Mouse (Mus musculus) ES-Bruce4 (cell line): ENCODE data around the gene Foxp2. TPM values are rescaled to one million over a fixed set of nuclear protein-coding genes. Genes with fewer than 3 reads are reported as not detected.

ENCODE experiments used
- H3K27ac ChIP-seq: 2 replicates; pipeline ENCODE4 v1.5.1; 2012; ENCODE audit warnings: low read length, inconsistent platforms; ENCODE audit not compliant: insufficient read depth
- H3K27me3 ChIP-seq: 2 replicates; pipeline ENCODE4 v1.6.1; 2012; ENCODE audit warnings: mild to moderate bottlenecking, low read length, inconsistent platforms; ENCODE audit not compliant: control insufficient read depth, poor library complexity, insufficient read depth, severe bottlenecking
- H3K36me3 ChIP-seq: 2 replicates; pipeline ENCODE4 v1.6.1; 2012; ENCODE audit warnings: inconsistent platforms, mild to moderate bottlenecking, low read length, moderate library complexity; ENCODE audit not compliant: control insufficient read depth, poor library complexity, insufficient read depth, severe bottlenecking
- H3K4me1 ChIP-seq: one replicate; pipeline ENCODE4 v1.8.1; 2011; ENCODE audit warnings: low read length; ENCODE audit not compliant: control insufficient read depth, insufficient read depth
- H3K4me3 ChIP-seq: 2 replicates; pipeline ENCODE4 v1.5.1; 2011; ENCODE audit warnings: low read depth, mild to moderate bottlenecking, low read length
- H3K9ac ChIP-seq: 2 replicates; pipeline ENCODE4 v1.6.1; 2012; ENCODE audit warnings: low read depth, mild to moderate bottlenecking, inconsistent platforms; ENCODE audit not compliant: poor library complexity, severe bottlenecking
- H3K9me3 ChIP-seq: replicated peaks from 2 replicates; pipeline ENCODE4 v1.6.1; 2012; ENCODE audit warnings: mild to moderate bottlenecking, low read length, inconsistent platforms; ENCODE audit not compliant: control insufficient read depth, poor library complexity, insufficient read depth, severe bottlenecking
- CTCF ChIP-seq: IDR thresholded peaks from one replicate; pipeline ENCODE4 v1.8.1; 2011; ENCODE audit warnings: low read depth, low read length
- EP300 ChIP-seq: IDR thresholded peaks from 2 replicates; pipeline ENCODE4 v1.6.1; 2011; ENCODE audit warnings: low read depth, low read length; ENCODE audit not compliant: insufficient read depth
- POLR2A ChIP-seq: IDR thresholded peaks from one replicate; pipeline ENCODE4 v1.8.1; 2011; ENCODE audit warnings: low read length; ENCODE audit not compliant: insufficient read depth
- polyA plus RNA-seq: library from polyadenylated mRNA; stranded (reverse); fragments of >200 nt; gene quantifications from 2 replicates; pipeline ENCODE4 v1.2.4, GENCODE M21; 2011; ENCODE audit warnings: low read depth; ENCODE audit not compliant: missing spikeins, insufficient read depth, insufficient read length

The Foxp2 gene
- polyA plus RNA-seq, 1 experiment = 1.3 TPM

- H3K36me3 ChIP-seq = no peaks in the 10 kb centered on the region
- no peaks in the 10 kb centered on the region for H3K27me3 ChIP-seq
- no peak overlapping the region for H3K9ac ChIP-seq
- H3K27ac ChIP-seq = no peak overlapping the region
- TF ChIP-seq CTCF (no peak), POLR2A (no peak), EP300 (no peak)
- no peak overlapping the region for H3K4me3 ChIP-seq
- no peaks in the 10 kb centered on the region for H3K9me3 ChIP-seq
- H3K4me1 ChIP-seq = no peaks in the 10 kb centered on the region
Observed at GRCm38 (mm10) chr6:15397485-15397884, 496.3 kb downstream of the Foxp2 start.

- TF ChIP-seq EP300 = no peak
- no peak for TF ChIP-seq POLR2A
- no peak for TF ChIP-seq CTCF
- Histone ChIP-seq H3K36me3 (no peaks in the 10 kb centered on the region), H3K27ac (no peak overlapping the region), H3K9ac (no peak overlapping the region), H3K27me3 (no peaks in the 10 kb centered on the region), H3K4me3 (no peak overlapping the region), H3K9me3 (no peaks in the 10 kb centered on the region), H3K4me1 (no peaks in the 10 kb centered on the region)
Observed at GRCm38 (mm10) chr6:15401138-15401537, 500.0 kb downstream of the Foxp2 start.

GRCm38 (mm10) chr6:15402026-15402425 lies 500.9 kb downstream of the Foxp2 start:
- H3K27me3 ChIP-seq = no peaks in the 10 kb centered on the region
- H3K4me3 ChIP-seq = no peak overlapping the region
- H3K9me3 ChIP-seq = no peaks in the 10 kb centered on the region
- H3K9ac ChIP-seq = no peak overlapping the region
- H3K4me1 ChIP-seq = no peaks in the 10 kb centered on the region
- TF ChIP-seq CTCF (no peak), EP300 (no peak), POLR2A (no peak)
- no peak overlapping the region for H3K27ac ChIP-seq
- no peaks in the 10 kb centered on the region for H3K36me3 ChIP-seq

- no peaks in the 10 kb centered on the region for H3K9me3 ChIP-seq
- H3K27ac ChIP-seq = no peak overlapping the region
- no peaks in the 10 kb centered on the region for H3K27me3 ChIP-seq
- H3K4me1 ChIP-seq = no peaks in the 10 kb centered on the region
- H3K9ac ChIP-seq = no peak overlapping the region
- TF ChIP-seq CTCF (no peak), POLR2A (no peak), EP300 (no peak)
- H3K4me3 ChIP-seq = no peak overlapping the region
- no peaks in the 10 kb centered on the region for H3K36me3 ChIP-seq
Observed at GRCm38 (mm10) chr6:15415099-15415498, 514.0 kb downstream of the Foxp2 start.

GRCm38 (mm10) chr6:15459701-15460100 lies 558.6 kb downstream of the Foxp2 start:
- Histone ChIP-seq H3K27me3 (no peaks in the 10 kb centered on the region), H3K4me1 (no peaks in the 10 kb centered on the region), H3K9me3 (no peaks in the 10 kb centered on the region), H3K4me3 (no peak overlapping the region), H3K9ac (no peak overlapping the region), H3K27ac (no peak overlapping the region), H3K36me3 (no peaks in the 10 kb centered on the region)
- TF ChIP-seq EP300 (no peak), POLR2A (no peak), CTCF (no peak)

GRCm38 (mm10) chr6:15463390-15463789 lies 562.2 kb downstream of the Foxp2 start:
- Histone ChIP-seq H3K4me1 (no peaks in the 10 kb centered on the region), H3K9ac (no peak overlapping the region), H3K36me3 (no peaks in the 10 kb centered on the region)

More at GRCm38 (mm10) chr6:15463390-15463789, 562.2 kb downstream of the Foxp2 start:
- Histone ChIP-seq H3K9me3 (no peaks in the 10 kb centered on the region), H3K27me3 (no peaks in the 10 kb centered on the region), H3K4me3 (no peak overlapping the region), H3K27ac (no peak overlapping the region)
- TF ChIP-seq CTCF (no peak), EP300 (no peak), POLR2A (no peak)
